Mouse (Mus musculus) liver (tissue): ENCODE measurements at regions not wholly inside any gene's neighbourhood (a gene's known extent, or its start where the extent isn't known, plus 50 kb on each side); places are given as distances from the start of the nearest gene placed in this dataset.

Source experiments
- DNase-seq: peaks from one replicate; pipeline ENCODE4 v3.0.0-alpha.2; 2020; ENCODE audit warnings: mixed read lengths

- DNase-seq: no peak
These were observed 302.9 kb upstream of the Epha3 start for GRCm38 (mm10) chr16:64166676-64167407.

- DNase-seq: no peak
These were observed 302.1 kb upstream of the Epha3 start for GRCm38 (mm10) chr16:64166036-64166435.

GRCm38 (mm10) chr16:64145687-64146535, 281.9 kb upstream of the Epha3 start:
- peak; percentile 2 for DNase-seq
